Mouse (Mus musculus) frontal cortex, postnatal 25 days (tissue): ENCODE measurements around the gene Tlcd2.
"Not testable (repeated sequence)": the region's sequence is repeated elsewhere in the genome, so short reads cannot be mapped to it uniquely, and the experiment has no call there.

Experiments used
- DNase-seq, 2 experiments: peaks; one replicate each; pipeline ENCODE4 v3.0.0; 2022; ENCODE audit warnings: low spot score in 2 of 2

Gene Tlcd2

DNA sequence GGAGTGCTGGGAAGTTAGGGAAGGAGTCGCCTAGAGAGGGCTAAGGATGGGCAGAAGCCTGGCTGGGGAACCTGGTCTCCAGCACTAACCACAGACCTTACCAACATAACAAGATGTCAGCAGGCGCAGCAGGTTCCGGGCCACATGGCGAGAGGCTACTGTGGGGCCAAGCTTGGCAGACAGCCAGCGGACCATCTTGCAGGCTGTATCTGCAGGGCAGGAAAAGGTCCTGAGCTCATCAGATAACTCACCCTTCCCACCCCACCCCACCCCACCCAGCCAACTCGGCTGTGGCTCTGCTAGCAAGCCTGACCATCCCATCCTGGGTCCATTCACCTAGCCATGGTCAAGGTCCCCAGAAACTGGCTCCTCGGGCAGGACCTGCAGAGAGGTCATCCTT, 11.8 kb upstream of the Tlcd2 start:
- no peak for DNase-seq

DNA sequence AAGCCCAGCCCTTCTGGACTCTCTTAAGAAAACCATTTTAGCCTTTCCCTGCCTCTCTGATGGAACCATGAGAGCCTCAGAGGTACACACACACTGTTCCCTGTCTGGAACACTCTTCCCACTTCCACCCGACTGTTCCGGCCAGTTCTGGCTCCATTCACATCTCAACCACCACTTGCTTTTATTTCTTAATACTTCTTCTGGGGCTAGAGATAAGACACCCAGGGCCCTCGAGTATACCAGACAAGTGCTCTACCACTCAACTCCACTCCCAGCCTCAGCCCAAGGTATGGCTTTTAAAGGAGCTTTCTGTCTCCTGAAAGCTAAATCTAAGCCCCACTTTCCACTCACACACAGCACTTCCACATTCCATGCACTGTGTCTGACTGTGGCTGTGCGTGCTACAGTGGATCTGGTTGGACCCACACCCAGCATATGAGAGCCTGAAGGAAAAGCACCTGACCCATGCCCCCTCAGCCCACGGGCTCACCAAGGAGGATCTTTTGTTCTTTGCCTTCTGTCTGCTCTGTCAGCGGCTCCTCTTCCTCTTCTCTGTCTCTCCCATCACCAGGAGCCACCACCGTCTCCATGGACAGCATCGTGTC, 11.1 kb upstream of the Tlcd2 start:
- DNase-seq: no peak

DNA sequence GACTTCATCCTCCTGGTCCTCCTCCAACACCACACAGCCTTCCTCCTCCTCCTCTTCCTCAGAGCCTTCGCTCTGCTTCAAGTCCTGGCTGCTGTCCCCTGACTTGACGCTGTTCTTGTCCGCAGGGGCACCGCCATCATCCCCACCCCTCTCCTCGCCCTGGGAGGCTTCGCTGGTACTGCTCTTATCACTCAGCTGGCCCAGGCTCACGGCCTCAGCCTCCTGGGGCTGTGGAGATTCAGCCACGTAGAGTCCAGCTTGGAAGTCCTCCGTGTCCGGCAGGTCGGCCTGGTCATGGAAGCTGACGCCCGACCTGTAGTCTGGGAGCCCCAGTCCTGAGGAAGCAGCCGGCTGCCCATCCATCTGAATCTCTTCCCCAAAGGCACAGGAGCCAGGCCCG, 10.6 kb upstream of the Tlcd2 start:
- no peak for DNase-seq

DNA sequence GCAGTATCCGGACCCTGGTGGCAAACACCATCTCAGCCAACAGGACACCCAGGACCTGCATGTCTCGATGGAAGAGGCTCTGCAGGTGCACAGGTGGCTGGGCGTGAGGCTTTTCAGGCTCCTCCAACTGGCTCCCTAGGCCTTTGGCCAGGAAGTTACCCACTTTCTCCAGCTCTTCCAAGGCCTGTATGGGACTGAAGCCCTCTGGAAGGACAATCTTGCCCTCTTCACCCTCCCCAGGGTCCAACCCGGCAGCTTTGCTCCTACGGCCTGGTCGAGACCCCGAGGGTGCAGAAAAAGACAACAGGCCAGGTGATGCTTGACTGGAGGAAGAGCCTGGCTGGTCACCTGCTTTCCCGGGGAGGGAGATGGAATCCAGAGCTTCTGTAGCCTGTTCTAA, 9.4 kb upstream of the Tlcd2 start:
- no peak for DNase-seq

DNA sequence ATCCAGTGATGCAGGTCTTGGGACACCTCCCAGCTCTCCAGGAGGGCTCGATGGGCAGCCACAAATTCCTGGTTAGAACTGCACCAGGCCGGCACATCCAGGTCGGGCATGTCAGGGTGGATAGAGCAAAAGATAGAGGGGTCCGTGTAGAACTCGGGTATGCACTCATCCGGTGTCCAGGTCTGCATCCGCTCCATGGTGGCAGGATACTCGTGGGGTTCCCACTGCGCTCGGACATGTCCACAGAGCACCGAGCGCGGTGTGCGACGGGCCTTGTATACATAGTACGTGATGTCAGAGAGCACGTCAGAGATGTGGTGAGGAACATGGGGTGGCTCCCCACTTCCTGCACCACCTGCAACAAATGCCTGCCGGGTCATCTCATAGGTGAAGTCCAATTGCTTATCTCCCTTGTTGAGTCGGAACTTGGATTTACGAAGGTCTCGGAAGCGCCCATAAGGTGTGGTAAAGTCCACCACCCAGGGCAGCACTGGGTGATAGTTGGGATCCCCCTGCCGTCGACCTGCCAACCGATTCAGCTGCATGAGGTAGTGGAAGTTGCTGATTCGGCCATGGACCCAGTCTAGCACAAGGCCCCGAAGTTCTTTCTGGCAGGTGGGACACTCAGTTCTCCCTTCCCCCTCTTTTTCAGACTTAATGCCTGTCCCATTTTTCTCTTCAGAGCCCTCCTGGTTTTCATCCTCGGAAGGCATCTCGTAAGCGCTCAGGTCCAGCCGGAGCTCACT, 8.5 kb upstream of the Tlcd2 start:
- DNase-seq: no peak

DNA sequence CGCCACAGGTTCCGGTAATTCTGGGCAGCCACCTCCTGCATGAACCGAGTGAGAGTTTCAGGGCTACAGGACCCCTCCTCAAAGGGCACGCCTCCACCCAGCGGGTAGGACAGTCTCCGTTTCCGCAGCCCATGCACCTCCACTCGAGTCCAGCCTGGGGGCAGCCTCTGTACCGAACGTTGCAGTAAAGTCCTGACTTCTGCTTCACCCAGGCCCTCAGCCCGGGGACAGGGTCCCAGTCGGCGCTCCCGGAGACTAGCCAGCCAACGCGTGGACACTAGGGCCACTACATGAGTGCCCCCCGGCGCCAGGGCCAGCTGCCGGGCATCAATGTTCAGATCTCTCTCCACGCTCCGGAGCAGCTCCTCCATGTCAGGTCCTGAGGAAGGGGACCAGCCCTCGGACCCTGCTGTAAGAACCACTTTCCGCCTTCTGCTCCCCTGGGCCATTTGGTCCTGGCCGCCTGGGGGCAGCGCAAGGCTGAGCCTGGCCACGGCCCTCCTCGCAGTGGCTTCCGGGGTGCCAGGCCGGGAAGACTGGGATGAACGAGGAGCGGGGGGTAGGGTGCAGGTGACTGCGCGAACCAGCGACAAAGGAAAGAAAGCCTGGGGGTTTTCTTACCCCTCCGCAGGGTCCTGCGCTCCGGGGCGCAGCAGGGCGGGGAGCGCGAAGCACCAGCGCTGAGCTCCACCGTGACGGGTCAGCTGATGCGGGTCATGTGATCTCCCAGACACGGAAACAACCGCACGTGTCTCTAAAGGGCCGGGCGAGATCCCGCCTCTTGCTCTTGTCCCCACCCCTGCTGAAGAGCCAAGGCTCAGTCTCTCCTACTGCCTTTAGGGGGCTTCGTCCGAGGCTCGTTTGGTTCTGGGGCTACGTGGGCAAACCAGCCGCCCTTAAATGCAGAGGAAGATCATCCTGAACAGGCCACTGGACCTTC, 7.3 kb upstream of the Tlcd2 start, which contains the start of gene Wdr81:
Gene Wdr81, minus strand, starts transcription at position 727 of the 940 bp plus-strand sequence.
- DNase-seq: peak; percentile 68 to 71

DNA sequence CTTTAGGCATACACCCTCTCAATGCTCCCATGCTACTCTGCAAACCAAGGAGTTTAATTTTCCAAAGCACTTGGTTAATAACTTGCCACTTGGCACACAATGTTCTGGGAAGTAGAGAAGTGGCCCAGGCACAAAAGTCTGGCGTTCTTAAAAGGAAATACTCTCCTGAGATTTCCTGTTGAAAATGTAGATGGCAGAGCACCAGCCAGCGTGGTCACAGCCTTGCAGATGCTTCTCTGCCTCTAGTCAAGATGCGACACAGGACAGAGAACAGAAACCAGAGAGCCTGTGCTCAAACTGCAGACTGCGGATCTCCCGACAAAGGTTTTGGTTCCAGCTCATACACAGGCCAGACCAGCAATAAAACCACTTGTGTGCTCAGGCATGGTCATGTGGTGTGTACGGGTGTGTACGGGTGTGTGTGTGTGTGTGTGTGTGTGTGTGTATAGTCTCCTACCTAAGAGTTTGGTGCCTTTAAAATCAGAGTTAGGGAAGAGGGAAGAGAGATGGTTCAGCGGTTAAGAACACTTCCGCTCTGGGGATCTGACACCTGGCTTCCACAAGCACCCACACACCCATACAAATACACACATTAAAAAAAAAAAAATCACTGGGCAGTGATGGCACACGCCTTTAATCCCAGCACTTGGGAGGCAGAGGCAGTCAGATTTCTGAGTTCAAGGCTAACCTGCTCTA, 6.3 kb upstream of the Tlcd2 start:
- no peak for DNase-seq

DNA sequence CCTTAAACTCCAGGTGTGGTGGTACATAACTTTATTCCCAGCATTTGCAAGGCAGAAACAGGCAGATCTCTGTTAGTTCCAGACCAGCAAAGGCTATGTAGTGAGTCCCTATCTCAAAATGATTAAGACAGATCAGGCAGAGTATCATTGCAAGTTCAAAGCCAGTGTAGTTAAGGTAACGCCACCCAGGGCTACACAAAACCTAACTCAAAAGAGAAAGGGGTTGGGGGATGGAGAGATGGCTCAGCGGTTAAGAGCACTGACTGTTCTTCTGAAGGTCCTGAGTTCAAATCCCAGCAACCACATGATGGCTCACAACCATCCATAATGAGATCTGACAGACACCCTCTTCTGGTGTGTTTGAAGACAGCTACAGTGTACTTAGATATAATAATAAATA, 5.5 kb upstream of the Tlcd2 start:
- not testable (repeated sequence) for DNase-seq

DNA sequence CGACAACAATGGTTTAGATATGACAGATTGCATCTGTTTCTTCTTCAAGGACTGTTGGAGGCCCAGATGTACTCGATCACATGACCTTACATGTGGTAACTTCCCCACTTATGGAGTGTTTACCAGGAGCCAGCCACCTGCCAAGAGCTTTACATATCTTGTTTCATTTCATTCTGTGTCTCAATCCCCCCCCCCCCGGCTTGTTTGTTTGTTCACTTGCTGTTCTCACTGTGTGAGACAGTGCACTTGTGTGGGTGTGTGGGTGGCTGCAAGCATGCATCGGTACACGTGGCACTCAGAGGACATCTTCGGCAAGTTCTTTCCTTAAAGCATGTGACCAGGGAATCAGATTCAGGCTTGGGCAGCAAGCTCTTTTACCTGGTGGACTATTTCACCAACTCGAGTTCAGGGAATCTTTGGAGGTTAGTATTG, 5.1 kb upstream of the Tlcd2 start:
- no peak for DNase-seq

DNA sequence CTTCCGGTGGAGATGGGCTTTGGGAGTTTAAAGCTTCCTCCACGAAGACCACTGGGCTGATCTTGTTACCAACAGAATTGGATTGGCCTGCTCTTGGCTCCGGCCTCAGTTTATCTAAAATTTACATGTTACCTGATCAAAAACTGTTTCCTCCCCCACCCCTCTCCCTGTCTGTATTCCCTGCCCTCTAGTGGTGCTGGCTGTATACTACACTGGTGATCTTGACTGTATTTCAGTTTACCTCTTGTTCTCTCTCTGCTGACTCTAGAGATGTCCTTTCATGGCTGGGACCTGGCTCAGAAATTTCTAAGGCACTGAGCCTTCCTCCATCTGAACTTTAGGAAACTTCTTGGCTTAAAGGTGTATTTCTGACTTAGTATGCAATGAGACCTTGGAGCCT, 3.3 kb upstream of the Tlcd2 start:
- DNase-seq: no peak

DNA sequence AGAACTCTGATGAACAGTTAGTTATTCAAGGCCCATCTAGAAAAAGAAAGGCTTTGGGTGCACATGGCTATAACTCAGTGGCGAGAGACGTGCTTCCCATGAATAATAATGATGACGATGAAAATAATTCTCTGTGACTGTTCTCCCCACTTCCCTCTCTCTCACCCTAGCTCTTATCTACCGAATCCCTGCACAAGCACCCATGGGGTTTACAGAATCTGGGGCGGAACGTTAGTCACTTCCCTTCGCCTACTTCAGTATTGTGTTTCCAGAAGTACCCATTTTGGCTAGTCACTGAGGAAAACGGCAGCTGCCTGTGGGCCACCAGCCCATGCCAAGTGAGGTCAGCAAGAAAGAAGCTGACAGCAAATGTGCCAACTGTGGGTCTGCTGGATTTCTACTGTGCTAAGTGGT, 2.9 kb upstream of the Tlcd2 start:
- DNase-seq: no peak

DNA sequence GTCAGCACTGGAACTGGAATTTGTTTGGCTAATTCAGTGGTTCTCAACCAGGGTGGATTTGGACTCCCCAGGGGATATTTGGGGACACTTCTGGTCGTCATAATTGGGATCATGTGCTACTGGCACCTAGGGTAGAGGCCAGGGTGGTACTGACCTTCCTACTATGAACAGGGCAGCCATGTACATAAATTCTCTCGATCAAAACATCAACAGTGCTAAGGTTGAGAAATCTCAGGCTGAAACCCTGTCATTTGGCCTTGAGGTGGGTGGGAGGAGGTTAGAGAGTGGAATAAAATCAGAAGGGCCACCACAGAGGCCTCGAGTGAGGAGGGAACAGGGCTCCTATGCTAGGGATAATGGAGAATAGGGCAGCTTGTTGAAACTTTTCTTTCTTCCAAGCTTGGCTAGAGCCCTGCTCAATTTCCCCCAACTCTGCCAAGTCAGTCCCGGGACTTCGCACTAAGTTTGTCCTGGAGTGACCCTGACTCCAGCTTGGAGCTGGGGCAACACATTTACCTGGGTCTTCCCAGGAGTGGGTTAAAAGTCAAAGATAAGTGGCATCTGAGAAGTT, 2.3 kb upstream of the Tlcd2 start:
- DNase-seq: no peak

DNA sequence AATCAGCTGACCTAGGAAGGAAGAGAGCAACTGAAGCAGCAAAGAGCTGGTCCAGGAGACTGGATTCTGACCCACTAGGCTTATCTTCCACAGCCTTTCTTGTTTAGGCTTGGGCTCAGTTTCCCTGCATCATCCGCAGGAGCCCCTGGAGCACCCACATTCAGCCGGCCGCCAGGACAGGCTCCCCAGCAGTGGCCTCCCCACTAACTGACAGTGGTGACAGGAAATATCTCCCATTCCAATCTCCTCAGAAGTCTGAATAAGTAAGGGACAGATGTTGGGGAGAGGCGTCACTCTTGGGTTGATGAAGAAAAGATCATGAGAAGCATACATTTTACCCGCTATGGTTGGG, 1.8 kb upstream of the Tlcd2 start:
- no peak for DNase-seq

DNA sequence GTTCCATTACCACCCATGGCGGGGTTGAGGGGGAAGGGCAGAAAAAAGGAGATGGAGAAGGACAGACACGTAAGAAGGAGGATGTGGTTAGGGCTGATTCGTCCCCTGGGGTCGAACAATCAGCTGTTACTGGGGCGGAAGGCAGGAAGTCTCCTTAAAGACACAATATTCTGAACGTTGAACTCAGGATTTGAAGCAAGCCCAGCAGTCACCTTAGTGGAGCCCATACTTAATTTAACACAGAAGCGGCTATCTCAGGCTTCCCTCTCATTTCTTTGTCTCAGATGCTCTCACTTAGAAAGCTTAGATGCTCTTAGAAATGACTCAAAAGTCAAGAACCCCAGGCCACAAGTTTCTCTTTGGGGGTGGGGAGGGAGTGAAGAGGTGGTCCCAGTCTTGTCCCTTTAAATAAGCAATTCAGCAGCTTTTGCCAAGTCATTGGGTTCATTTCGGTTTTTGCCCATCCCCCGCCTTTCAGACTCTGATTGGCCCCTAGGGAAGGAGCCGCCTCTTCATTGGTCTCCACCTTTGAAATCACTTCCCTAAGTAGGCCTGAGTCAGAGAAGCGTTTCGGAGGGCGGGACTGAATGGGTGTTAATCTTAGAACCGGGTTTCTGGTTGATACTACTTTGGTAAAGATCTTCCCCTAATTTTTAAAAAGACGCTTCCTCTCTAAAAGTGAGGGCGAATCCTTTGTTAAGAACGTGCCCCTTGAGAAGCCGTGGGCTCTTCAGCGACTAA, 1.2 kb upstream of the Tlcd2 start:
- DNase-seq: peak; percentile 70 to 84

DNA sequence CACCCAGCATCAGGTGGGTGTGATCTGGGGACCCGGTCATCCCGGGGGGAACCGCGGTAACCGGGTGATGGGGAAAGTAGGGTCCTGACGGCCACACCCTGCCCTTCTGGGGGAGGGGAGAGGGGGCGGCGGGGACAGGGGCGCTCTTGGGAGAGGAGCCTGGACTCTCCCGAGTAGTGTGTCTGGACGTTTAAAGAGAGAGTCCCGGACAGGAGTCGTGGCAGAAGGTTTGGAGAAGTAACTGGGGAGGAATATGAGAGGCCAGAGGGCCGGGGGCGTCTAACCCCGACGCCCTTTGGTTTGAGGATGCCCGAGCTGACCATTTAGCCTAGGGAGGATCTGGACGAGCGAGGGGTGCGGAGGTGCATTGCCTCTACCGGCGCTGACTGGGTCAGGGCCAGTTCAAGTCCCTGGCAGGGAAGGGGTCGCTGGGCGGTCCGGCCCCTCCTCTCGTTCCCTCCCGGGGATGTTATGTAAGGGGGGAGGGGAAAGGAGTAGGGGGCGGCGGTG, 283 bp downstream of the Tlcd2 start:
- DNase-seq: no peak

DNA sequence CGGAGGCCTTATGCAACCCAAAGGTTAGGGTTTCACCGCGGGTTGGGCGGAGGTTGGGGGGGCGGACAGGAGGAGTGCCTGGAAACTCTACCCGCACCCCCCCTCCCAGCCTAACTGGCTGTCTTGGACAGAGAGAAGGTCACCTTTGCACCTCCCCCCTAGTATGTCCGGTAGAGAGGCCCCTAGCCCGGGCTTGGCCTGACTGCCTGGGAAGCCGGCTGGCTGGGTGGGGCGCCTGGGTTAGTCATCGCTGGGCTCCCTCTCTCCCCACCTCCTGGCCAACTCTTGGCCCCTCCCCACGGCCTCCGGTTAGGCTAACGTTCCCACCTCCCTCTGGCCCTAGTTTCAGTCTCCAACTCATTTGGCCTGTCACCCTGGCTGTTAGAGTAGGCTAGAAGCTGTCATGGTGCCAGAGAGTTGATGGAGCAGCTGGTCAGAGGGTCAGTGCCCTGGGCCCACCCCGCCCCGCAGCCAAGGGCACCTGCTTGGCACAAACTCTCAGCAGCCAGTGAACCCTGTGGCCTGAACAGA, 803 bp downstream of the Tlcd2 start:
- no peak for DNase-seq

DNA sequence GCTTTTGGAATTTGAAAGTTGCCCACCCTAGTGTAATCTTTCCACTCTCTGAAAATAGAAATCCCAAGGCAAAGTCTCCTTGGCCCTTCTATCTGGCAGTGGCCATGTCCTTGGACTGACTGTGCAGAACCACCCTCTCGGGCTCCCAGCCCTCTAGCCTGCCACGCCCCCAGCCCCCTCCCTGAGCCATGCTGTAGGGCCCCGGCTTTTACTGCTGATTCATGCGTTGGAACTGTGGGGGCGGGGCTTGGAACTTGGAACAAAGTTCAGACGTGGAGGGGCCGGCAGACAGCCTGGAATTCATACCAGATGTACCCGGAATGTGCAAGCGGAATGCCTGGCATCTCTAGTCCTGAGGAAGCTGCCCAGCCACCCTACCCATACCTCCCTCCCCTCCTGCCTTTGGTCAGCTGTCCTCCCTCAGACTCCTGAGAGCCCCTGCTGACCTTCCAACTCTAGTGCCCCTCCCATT, 1.4 kb downstream of the Tlcd2 start:
- DNase-seq: peak in 1 of 2 experiments; percentile 48

DNA sequence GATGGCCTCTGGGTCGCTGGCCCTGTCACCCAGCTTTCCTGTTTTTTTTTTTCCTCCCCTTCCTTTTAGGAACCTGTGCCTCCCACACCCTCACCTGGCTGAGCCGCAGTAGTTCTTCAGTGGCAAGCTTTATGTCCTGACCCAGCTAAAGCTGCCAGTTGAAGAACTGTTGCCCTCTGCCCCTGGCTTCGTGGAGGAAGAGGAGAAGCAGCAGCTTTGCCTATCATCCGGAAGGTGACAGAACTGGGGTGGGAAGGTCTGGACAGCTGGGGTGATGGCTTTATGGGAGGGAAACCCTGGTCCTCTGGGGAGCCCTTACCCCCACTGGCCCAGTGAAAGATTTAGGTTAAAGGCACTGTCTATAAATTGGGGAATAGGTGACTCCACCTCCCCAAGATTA, 2.1 kb downstream of the Tlcd2 start:
- DNase-seq: no peak

DNA sequence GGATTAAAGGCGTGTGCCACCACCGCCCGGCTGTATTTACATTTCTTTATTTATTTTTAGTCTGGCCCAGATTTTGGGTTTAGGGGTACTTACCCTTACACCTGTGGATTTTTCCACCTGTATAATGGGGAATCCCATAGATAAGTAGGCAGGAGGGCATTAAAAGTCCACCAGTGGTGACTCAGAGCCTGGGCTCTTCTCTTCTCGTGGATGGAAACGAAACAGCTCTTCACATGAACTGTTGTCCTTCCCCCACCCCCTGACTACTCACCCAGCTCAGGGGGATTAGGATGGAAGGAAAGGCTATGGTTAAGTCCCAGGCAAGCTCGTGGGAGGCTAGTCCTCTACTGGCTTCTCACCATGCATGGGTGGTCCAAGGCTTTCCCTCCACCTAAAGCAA, 2.9 kb downstream of the Tlcd2 start:
- no peak for DNase-seq

DNA sequence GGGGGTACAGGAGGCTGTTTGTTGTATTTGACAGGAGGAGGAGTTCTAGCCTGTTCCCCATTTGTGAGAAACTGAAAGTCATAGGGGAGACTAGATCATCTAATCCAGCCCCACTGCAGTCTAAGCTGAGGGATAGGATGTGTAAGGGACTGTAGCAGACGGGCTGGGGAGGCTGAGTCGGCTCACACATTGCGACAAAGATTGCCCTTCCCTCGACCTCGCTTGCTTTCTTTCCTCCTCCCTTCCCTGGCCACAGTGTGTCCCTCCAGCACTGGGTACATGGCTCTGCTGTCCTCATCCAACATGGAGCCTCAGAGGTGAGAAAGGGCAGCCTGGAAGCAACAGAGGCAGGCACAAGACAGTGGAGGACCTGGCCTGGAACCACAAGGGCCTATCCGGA, 3.5 kb downstream of the Tlcd2 start:
- no peak for DNase-seq
